Mouse (Mus musculus) bone marrow, adult 2 months (tissue): ENCODE data around the gene Pced1a. TPM values are rescaled to one million over a fixed set of nuclear protein-coding genes. Genes with fewer than 3 reads are reported as not detected.

Experiments used
- H3K27ac ChIP-seq: fragments of 200-500 bp; 2 replicates; pipeline ENCODE4 v1.5.1; 2012; ENCODE audit warnings: low read depth, mild to moderate bottlenecking, control low read depth, inconsistent platforms, low read length; ENCODE audit not compliant: control insufficient read depth, poor library complexity, insufficient read depth
- H3K4me1 ChIP-seq: fragments of 200-500 bp; 2 replicates; pipeline ENCODE4 v1.6.1; 2011; ENCODE audit warnings: low read length; ENCODE audit not compliant: control insufficient read depth, insufficient read depth
- H3K4me3 ChIP-seq: fragments of 200-500 bp; replicated peaks from 2 replicates; pipeline ENCODE3; 2011; ENCODE audit warnings: mild to moderate bottlenecking, low read depth, low read length, control low read depth; ENCODE audit not compliant: control insufficient read depth
- CTCF ChIP-seq: fragments of 200-500 bp; IDR thresholded peaks from 2 replicates; pipeline ENCODE4 v1.5.1; 2011; ENCODE audit warnings: low read length, control low read depth; ENCODE audit not compliant: control insufficient read depth, insufficient read depth
- POLR2A ChIP-seq: fragments of 200-500 bp; IDR thresholded peaks from 2 replicates; pipeline ENCODE4 v1.6.1; 2011; ENCODE audit warnings: low read depth, mild to moderate bottlenecking, control low read depth, low read length, borderline replicate concordance; ENCODE audit not compliant: control insufficient read depth
- WGBS: fragments of 180-500 bp; shearing (Covaris S2); methylation state at CpG from one replicate; pipeline ENCODE4 v1.1.7; 2018; 5-methylcytosine and 5-hydroxymethylcytosine counted together
- polyA plus RNA-seq: library from polyadenylated mRNA; stranded (reverse); fragments of >200 nt; gene quantifications from 2 replicates; pipeline ENCODE4 v1.2.4, GENCODE M21; 2011; ENCODE audit warnings: low replicate concordance; ENCODE audit not compliant: missing spikeins, insufficient read depth, insufficient read length

Gene Pced1a
- polyA plus RNA-seq, 1 experiment = 8.5 TPM

DNA sequence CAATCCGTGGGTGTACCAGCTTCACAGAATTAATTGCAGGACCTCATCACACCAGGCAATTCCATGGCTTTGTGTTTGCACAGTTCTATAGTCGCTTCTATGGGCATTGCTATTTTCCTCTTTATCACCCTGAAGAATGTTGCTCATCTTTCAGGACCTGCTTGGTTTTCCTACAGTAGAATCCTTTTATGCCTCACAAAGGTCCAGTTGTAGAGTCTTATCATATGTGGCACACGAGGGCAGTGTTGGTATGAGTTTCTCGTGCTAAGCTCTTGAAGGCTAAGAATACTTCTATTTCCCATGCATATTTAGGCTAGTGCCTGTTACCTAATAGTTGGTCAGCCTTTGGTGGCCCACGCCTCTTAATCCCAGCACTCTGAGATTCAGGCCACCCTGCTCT, 611 bp upstream of the Pced1a start:
- H3K4me3 ChIP-seq = peak overlapping the region; percentile 97
- 10% methylated on average over 5 of the region's 5 CpGs for WGBS
- TF ChIP-seq POLR2A (no peak), CTCF (no peak)
- H3K4me1 ChIP-seq = peaks cover 6% of the 10 kb centered on the region; the same call in 1 of the 2 replicates
- H3K27ac ChIP-seq = no peak overlapping the region

DNA sequence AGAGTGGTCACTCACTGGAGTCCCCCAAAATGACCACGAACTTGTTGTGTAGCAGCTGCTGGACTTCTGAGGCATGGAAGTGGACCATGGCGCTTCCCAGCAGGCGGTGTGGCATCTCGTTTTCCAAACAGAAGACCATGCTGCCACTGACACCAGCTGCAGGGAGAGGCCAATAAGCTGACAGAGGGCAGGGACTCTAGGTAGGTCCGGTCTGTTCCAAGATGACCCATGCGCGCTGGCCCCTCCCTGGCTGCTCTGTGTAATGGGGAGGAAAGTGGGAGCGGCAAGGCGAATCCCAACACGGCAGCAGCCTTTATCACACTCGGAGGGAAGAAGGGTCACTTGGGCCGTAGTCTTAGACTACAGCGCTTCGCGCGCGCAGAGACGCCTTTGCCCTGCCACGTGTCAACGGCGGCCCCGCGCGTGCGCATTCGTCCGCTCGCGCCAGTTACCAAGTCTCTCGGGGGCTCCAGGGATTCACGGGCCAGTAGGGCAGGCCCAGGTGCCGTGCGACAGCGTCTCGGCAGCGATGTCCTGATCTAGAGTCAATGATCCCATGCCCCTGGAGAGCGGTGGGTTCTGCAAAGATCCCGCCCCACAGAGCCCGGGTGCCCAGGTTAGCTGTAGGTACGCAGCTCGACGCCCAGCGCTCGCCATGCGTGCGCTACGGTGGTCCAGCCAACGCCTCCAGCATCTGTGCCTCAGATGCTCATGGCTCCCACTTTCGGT, 940 bp downstream of the Pced1a start:
- TF ChIP-seq POLR2A (peak; percentile 48; the same call in 1 of the 2 replicates), CTCF (no peak)
- WGBS = 17% methylated on average over 49 of the region's 49 CpGs
- peaks cover 6% of the 10 kb centered on the region; the same call in 1 of the 2 replicates for H3K4me1 ChIP-seq

DNA sequence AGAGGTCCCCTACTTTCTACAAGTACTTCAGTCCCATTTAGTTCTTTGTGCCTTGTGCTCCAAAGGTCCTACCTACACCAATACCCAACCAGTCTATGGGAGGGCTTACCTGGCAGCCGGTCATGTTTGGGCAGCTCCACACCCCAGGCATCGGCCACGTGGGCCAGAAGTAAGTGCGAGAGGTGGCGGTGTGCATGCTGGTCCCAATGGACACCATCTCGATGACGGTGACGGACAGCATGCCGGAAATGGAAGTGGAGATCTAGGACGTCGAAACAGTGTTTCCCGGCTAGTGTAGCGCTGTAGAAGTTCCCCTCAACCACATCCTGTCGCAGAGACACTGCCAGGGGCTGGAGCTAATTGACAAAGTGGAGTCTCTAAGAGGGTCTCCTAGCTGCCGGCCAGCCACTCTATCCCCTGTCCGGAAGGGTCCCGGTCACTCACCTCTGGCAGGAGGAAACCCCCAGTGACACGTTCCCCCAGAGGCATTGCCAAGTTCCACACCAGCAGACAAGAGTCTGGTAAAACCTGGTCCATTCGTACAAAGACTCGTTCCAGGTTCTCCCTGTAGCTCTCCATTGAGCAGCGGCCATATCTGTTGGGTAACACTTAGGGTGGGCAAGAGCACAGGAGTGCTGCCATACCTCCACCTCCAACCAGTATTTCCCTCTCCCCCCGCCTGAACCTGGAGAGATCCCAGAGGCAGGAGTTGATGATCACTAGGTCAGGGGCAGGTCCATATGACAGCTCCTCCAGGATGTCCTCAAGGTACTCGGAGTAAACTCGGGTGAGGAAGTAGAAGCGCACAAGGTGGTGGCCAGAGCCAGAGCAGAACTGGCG, 2.5 kb downstream of the Pced1a start:
- TF ChIP-seq CTCF (no peak), POLR2A (no peak)
- WGBS = 81% methylated on average over 26 of the region's 26 CpGs
- Histone ChIP-seq H3K4me1 (peaks cover 6% of the 10 kb centered on the region; the same call in 1 of the 2 replicates), H3K27ac (no peak overlapping the region; the same call in 1 of the 2 replicates), H3K4me3 (no peak overlapping the region)

More for the DNA sequence above, 940 bp downstream of the Pced1a start:
- H3K27ac ChIP-seq = peak overlapping the region; percentile 92
- H3K4me3 ChIP-seq = peak overlapping the region; percentile 97

DNA sequence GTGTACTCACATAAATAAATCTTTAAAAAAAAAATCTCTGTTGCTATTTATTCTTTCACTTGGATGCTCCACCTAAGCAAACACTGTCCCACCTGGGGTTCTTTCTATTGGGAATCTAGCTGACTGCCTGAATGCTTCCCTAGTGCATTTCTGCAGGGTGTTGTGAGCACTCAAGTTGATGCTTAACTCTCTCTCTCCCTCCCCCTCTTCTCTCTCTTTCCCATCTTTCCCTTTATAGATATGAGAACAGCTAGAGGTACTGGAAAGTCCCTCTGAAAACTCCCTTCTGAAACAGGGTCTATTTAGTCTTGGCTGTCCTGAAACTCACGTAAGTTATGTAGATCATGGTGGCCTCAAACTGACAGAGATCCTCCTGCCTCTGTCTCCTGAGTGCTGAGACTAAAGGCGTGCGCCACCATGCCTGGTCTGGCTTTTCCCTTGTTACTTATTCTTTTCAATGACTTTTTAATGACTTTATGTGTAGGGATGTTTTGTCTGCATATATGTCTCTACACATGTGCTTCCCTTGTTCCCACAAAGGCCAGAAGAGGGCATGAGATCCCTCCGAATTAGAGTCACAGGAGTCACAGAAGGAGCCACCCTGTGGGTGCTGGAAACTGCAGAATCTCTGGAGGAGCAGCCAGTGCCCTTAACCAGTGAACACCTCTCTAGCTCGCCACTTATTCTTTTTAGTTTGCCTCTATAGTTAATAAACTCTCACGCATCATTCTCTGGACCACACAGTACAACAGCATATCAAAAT, 10.2 kb downstream of the Pced1a start:
- WGBS = 64% methylated on average over 6 of the region's 6 CpGs
- TF ChIP-seq POLR2A (no peak), CTCF (no peak)
- H3K4me3 ChIP-seq = no peak overlapping the region

DNA sequence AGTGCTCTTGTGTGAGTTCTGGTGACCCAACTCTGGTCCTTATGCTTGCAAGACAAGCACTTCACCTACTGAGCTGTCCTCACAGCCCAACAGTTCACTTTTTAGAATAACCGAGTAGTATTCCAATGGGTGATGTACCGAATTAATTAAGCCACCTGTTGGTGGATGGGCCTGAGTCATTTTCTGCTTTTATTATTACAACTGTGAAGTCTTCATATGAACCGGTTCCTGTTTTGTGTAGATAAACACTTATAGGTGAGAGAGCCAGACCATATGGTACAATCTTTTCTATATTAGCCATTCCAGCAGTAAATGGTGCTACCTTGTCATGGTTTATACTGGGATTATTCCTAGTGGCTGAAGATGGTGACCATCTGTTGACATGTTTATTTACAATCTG, 11.7 kb downstream of the Pced1a start:
- Histone ChIP-seq H3K4me1 (no peaks in the 10 kb centered on the region), H3K4me3 (no peak overlapping the region), H3K27ac (no peak overlapping the region)
- 74% methylated on average over 3 of the region's 3 CpGs for WGBS
- TF ChIP-seq CTCF (no peak), POLR2A (no peak)

More for the DNA sequence above, 10.2 kb downstream of the Pced1a start:
- H3K4me1 ChIP-seq = no peaks in the 10 kb centered on the region
- H3K27ac ChIP-seq = no peak overlapping the region

DNA sequence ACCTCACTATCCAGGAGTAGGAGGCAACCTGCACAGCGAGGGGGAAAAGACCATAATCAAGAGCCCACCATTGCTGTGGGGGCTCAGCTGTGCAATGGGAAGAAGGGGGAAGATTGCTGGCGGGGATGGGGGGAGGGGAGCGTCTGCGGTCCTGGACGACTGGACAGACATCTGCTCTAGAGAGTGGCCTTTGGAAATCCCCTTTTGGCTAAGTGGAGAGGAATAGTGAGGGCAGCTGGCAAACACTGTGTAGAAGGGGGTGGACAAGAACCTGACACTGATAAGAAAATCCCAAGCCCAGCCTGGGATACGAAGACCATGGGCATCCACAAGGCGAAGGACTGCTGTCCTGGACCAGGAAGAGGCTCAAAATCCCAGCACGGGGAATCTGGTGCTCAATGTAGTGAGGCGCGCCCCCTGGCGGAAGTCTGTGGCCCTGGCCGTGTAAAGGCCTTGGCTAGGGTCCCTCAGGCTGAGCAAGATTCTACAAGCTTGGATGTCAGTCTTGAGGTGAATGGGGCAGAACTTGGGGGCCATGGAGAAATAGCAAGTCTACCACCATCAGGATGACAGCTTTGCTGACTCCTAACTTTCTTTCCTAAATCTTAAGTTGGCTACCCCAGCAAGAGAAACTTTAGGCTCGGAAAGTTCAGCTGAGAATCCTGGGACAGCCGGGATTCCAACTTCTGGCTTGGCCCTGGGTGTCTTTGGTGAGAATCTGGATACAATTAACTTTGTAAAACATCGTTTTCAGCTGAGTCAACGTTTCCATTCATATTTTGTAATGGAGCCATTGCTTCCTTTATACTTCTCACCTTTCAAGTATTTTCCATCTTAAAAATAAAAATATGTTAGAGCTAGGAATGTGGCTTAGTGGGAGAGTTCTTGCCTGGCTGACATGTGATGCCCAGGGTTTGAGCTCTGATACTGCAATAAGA, 12.7 kb downstream of the Pced1a start:
- TF ChIP-seq CTCF (peak; percentile 83), POLR2A (no peak)
- WGBS = 27% methylated on average over 16 of the region's 16 CpGs

DNA sequence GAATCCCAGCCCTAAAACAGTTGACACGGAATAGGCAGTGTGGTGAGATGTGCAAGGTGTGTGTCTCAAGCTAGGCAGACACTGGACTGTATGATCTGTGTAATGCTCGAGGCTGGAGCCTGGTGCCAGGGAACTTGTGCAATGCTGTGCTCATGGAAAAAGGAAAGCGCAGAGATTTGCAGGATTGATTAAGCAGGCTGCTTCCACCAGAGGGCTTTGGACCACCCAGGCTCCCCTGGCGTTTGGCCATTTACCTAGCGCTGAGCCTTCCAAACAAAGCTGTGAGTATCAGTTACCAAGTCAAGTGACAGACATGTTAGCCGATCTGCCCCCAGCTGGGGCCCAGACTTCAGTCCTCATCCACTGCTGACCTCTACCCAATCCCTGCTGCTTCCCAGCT, 16.3 kb downstream of the Pced1a start:
- 66% methylated on average over 6 of the region's 6 CpGs for WGBS
- TF ChIP-seq POLR2A = no peak
- no peak for TF ChIP-seq CTCF
- Histone ChIP-seq H3K4me3 (no peak overlapping the region), H3K4me1 (no peaks in the 10 kb centered on the region), H3K27ac (no peak overlapping the region)

More for the DNA sequence above, 12.7 kb downstream of the Pced1a start:
- Histone ChIP-seq H3K4me3 (no peak overlapping the region), H3K4me1 (no peaks in the 10 kb centered on the region), H3K27ac (no peak overlapping the region)
